Mouse (Mus musculus): ENCODE measurements around the gene Ddah2.

DNA sequence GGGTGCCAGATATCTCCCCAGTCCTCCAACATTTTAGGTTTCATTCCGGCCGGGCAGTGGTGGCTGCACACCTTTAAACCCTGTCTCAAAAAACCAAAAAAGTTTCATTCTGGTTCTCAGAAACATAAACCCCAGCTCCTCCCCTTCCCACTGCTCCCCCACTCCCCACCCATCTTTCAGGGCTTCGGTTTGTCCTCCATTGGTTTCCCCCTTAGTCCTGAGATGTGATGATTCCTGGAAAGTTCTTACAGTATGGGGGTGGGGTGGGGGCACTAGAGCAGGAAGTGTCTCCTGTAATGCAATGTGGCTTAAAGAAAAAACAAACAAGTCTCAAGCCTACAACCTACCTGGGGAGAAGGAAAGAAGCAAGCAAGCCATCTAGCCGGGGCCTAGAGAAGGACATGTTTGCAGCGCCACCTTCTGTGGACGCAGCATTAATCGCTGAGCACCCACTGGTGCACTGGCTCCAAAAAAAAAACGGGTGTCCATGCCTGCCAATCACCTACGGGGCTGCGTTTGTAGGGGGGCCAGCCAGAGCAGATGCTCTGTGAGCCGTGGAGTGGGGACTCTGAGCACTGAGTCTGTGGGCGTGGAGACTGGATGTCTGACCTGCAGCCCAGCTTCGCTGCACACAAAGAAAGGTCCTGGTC, 47.0 kb downstream of the Ddah2 start:
- TF ChIP-seq POLR2A (IDR thresholded peaks at IDR 0.05; ENCODE audit: low read depth, low read length) (no peak), CTCF (IDR thresholded peaks at IDR 0.05; ENCODE audit: borderline replicate concordance, insufficient read depth, low read length) (peak; percentile 64; the same call in 1 of the 2 replicates)

Data from embryonic fibroblast, embryonic 13.5 days (primary cell).